Mouse (Mus musculus) macrophage (primary cell): ENCODE data around the gene St3gal2. TPM values are rescaled to one million over a fixed set of nuclear protein-coding genes. Genes with fewer than 3 reads are reported as not detected.

Source experiments
- H3K27ac ChIP-seq: fragments of 350-480 bp; formaldehyde crosslinking; 2 replicates; pipeline ENCODE4 v1.9.0; 2021
- H3K36me3 ChIP-seq: fragments of 350-480 bp; formaldehyde crosslinking; 2 replicates; pipeline ENCODE4 v1.9.0; 2021; ENCODE audit errors: inconsistent target
- H3K4me3 ChIP-seq: fragments of 350-480 bp; formaldehyde crosslinking; 2 replicates; pipeline ENCODE4 v1.9.0; 2021; ENCODE audit errors: inconsistent target
- H3K79me2 ChIP-seq: fragments of 350-480 bp; formaldehyde crosslinking; 2 replicates; pipeline ENCODE4 v1.9.0; 2021; ENCODE audit errors: inconsistent target
- WGBS: methylation state at CpG from one replicate; pipeline ENCODE4 v1.1.7; 2026; ENCODE audit warnings: inconsistent platforms; ENCODE audit not compliant: missing documents; 5-methylcytosine and 5-hydroxymethylcytosine counted together
- polyA plus RNA-seq: library from polyadenylated mRNA; stranded (reverse); fragments of 250-400 nt; gene quantifications from 3 replicates; pipeline ENCODE4 v1.2.4, GENCODE M21; 2018; ENCODE audit warnings: inconsistent platforms
- total RNA-seq, 78 experiments: library from RNA; depleted of rRNA; stranded (reverse); fragments of 250-400 nt; gene quantifications; 1 replicate in 9 of 78; 2 replicates in 24 of 78; 3 replicates in 43 of 78; 4 replicates in 2 of 78; pipeline ENCODE4 v1.2.4; 2018; ENCODE audit warnings: inconsistent platforms in 56 of 78

The St3gal2 gene
- total RNA-seq (2018; cell fraction: chromatin; rRNA removed): 10 to 100 TPM in 6 of 26 experiments, 1 to 10 TPM in 18, under 1 TPM in 2; 0.75 to 16.6 (median 7.2) TPM
- total RNA-seq (2018; cell fraction: cytosol; rRNA removed): 10 to 100 TPM in 13 of 26 experiments, 1 to 10 TPM in 13; 5.5 to 18.8 (median 10.5) TPM
- total RNA-seq (2018; cell fraction: nucleus; rRNA removed): 10 to 100 TPM in 13 of 26 experiments, 1 to 10 TPM in 13; 5.3 to 20.5 (median 9.8) TPM
- 9.6 to 11.1 TPM (median 11.0 TPM) in 3 replicates for polyA plus RNA-seq

GRCm38 (mm10) chr8:110919341-110920031 lies at the start of gene St3gal2:
Gene St3gal2 (plus strand): TSS chr8:110919922.
- peak within 1 kb of the TSS; percentile 54 for H3K4me3 ChIP-seq
- H3K79me2 ChIP-seq: peaks cover 10% of the 10 kb centered on the region; the same call in 1 of the 2 replicates
- H3K36me3 ChIP-seq: no peaks in the 10 kb centered on the region
- WGBS: 2% methylated on average over 27 of the region's 36 CpGs
- H3K27ac ChIP-seq: no peak within 1 kb of the TSS

DNA sequence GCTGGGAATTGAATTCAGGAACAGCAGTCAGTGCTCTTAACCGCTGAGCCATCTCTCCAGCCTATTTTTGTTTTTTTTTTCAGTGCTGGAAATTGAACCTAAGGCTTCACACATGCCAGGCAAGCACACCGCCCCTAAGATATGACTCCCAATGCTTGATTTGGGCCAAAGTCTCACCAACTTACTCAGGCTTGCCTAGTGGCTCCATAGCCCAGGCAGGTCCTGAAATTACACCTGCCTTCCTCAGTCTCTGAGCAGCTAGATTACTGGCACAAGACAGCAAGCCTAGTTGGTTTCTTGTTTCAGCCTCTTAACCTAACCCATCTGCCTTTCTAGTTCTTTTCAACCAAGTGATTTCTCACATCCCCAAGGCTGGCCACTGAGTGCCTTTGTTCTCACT lies 49.2 kb upstream of the St3gal2 start:
- Histone ChIP-seq H3K4me3 (no peak overlapping the region), H3K27ac (no peak overlapping the region), H3K36me3 (peaks cover 98% of the 10 kb centered on the region), H3K79me2 (no peaks in the 10 kb centered on the region)
- WGBS: 92% methylated on average over 2 of the region's 2 CpGs

DNA sequence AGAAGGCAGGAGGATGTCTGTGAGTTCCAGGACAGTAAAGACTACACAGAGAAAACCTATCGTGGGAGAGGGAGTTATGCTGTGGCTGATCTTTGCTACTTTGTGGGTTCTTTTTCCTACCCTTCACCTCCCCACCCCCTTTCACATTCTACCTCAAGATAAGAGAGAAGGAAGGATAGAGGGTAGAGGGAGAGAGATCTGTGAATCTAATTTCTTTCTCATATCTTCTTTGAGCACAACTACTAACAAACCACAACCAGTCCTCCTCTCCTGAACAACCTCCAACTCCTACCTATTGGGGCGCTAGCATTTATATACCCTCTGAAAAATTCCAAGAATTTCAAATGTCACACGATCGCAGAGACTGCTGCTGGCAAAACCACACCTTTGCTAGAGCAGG lies 41.9 kb upstream of the St3gal2 start:
- WGBS: 92% methylated on average over 4 of the region's 4 CpGs
- H3K79me2 ChIP-seq: no peaks in the 10 kb centered on the region
- H3K27ac ChIP-seq: no peak overlapping the region
- no peak overlapping the region for H3K4me3 ChIP-seq
- peaks cover 95% of the 10 kb centered on the region for H3K36me3 ChIP-seq

GRCm38 (mm10) chr8:110881741-110882310 lies 37.9 kb upstream of the St3gal2 start:
- Histone ChIP-seq H3K4me3 (no peak overlapping the region), H3K36me3 (peaks cover 70% of the 10 kb centered on the region), H3K27ac (no peak overlapping the region), H3K79me2 (no peaks in the 10 kb centered on the region)
- 96% methylated on average over 10 of the region's 10 CpGs for WGBS

GRCm38 (mm10) chr8:110883824-110884223 lies 35.9 kb upstream of the St3gal2 start:
- Histone ChIP-seq H3K36me3 (peaks cover 51% of the 10 kb centered on the region), H3K4me3 (no peak overlapping the region), H3K27ac (no peak overlapping the region), H3K79me2 (no peaks in the 10 kb centered on the region)
- WGBS: 93% methylated on average over 13 of the region's 18 CpGs

- WGBS: 91% methylated on average over 3 of the region's 3 CpGs
- Histone ChIP-seq H3K4me3 (no peak overlapping the region), H3K36me3 (peaks cover 32% of the 10 kb centered on the region), H3K79me2 (no peaks in the 10 kb centered on the region), H3K27ac (no peak overlapping the region)
Observed at GRCm38 (mm10) chr8:110886634-110887033, 33.1 kb upstream of the St3gal2 start.

DNA sequence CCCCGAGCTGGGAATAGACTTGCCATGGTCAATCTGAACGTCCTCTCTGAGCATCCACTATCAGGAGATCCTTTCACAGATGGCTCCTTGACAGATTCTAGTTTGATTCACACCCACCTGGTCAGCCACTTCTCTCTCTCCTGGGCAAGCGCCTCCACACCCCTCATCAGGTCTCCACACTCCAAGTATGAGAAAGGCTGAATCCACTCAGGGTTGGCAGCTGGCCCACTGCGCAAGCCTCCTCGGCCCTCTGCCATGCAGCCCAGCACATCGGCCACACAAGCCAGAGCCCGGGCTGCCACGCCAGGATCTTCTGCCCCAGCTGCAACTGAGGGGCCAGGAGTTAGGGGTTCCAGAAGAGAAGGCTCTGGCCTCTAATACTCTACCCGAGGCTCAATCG lies 32.2 kb upstream of the St3gal2 start:
- H3K36me3 ChIP-seq: peaks cover 23% of the 10 kb centered on the region; the same call in 1 of the 2 replicates
- H3K79me2 ChIP-seq: no peaks in the 10 kb centered on the region
- H3K27ac ChIP-seq: no peak overlapping the region
- 97% methylated on average over 10 of the region's 10 CpGs for WGBS
- no peak overlapping the region for H3K4me3 ChIP-seq

GRCm38 (mm10) chr8:110888441-110888840 lies 31.3 kb upstream of the St3gal2 start:
- Histone ChIP-seq H3K4me3 (no peak overlapping the region), H3K27ac (no peak overlapping the region), H3K36me3 (peaks cover 14% of the 10 kb centered on the region; the same call in 1 of the 2 replicates), H3K79me2 (no peaks in the 10 kb centered on the region)
- WGBS: 97% methylated on average over 8 of the region's 8 CpGs

- peaks cover 10% of the 10 kb centered on the region; the same call in 1 of the 2 replicates for H3K36me3 ChIP-seq
- no peak overlapping the region for H3K4me3 ChIP-seq
- WGBS: 93% methylated on average over 12 of the region's 16 CpGs
- H3K27ac ChIP-seq: no peak overlapping the region
- H3K79me2 ChIP-seq: no peaks in the 10 kb centered on the region
Observed at GRCm38 (mm10) chr8:110888860-110889259, 30.9 kb upstream of the St3gal2 start.

DNA sequence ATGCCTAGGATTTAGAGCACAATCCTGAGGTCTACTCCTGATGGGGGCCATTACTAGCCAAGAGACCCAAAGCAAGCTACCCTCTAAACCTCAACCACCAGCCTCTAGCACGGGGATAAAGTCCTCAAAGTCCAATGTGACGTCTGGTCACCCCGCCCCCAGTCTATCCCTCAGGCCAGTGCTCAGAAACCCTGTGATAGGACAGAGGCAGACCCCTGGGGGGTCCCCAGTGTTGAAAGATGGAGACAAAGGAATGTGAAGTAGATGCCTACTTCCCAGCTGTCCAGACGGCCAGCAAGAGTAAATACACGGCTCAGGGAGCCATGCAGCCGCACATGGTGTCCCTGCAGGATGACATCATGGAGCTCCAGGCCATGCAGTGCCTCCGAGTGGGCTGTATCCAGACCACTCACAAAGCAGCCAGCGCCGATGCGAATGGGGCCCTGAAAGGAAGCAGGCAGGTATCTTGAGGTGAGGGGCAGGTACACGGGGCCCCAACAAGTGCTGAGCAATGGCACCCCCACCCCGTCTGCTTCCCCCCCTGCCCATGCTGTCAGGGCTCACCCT lies 29.7 kb upstream of the St3gal2 start:
- 92% methylated on average over 12 of the region's 12 CpGs for WGBS
- H3K79me2 ChIP-seq: no peaks in the 10 kb centered on the region
- no peak overlapping the region for H3K27ac ChIP-seq
- 0 out of 2 replicates have a peak, but pooled peaks cover 8% of the 10 kb centered on the region for H3K36me3 ChIP-seq
- H3K4me3 ChIP-seq: no peak overlapping the region

- H3K79me2 ChIP-seq: no peaks in the 10 kb centered on the region
- H3K27ac ChIP-seq: no peak overlapping the region
- H3K4me3 ChIP-seq: no peak overlapping the region
- 0 out of 2 replicates have a peak, but pooled peaks cover 8% of the 10 kb centered on the region for H3K36me3 ChIP-seq
- 92% methylated on average over 6 of the region's 7 CpGs for WGBS
Observed at GRCm38 (mm10) chr8:110892040-110892439, 27.7 kb upstream of the St3gal2 start.

DNA sequence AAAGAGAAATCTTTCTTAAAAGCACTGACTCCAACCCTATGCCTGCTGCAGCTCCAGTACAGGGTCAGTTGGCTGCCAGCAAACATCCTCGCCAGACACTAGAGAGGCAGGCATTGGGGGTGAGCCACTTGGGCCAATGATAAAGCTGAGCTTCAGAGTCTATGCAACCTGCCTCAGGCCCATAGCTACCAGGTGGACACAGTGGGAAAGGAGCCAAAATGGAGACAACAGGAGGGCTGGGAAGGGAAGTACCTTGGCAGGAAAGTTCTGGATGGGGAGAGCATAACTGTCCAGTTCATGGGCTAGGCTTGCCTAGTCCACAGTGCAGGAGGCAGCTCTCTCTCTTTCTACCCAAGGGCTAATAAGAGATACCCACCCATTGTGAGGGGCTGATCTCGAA lies 26.8 kb upstream of the St3gal2 start:
- WGBS: 94% methylated on average over 2 of the region's 2 CpGs
- Histone ChIP-seq H3K79me2 (no peaks in the 10 kb centered on the region), H3K36me3 (0 out of 2 replicates have a peak, but pooled peaks cover 8% of the 10 kb centered on the region), H3K4me3 (no peak overlapping the region), H3K27ac (no peak overlapping the region)

GRCm38 (mm10) chr8:110894851-110895250 lies 24.9 kb upstream of the St3gal2 start:
- Histone ChIP-seq H3K4me3 (no peak overlapping the region), H3K79me2 (no peaks in the 10 kb centered on the region), H3K36me3 (peaks cover 7% of the 10 kb centered on the region; the same call in 1 of the 2 replicates), H3K27ac (no peak overlapping the region)
- 91% methylated on average over 10 of the region's 10 CpGs for WGBS

- Histone ChIP-seq H3K36me3 (peaks cover 6% of the 10 kb centered on the region; the same call in 1 of the 2 replicates), H3K27ac (no peak overlapping the region), H3K4me3 (no peak overlapping the region), H3K79me2 (no peaks in the 10 kb centered on the region)
- WGBS: 90% methylated on average over 4 of the region's 9 CpGs
Observed at GRCm38 (mm10) chr8:110895254-110895653, 24.5 kb upstream of the St3gal2 start.

DNA sequence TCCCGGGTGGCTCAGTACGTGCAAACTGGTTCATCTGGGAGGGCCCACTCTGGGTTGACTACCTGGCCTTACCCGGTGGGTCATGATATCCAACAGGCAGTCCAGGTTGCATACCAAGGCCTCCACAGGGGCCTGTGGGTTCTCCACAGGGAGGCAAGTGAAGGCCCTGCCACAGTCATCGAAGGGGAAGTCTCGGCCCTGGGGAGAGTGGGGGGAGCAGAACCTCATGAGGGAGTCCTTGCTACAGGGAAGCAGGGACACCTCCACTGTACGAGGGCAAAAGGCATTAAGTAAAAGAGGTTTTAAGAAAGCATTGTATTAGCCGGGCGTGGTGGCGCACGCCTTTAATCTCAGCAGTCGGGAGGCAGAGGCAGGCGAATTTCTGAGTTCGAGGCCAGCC lies 23.9 kb upstream of the St3gal2 start:
- peaks cover 6% of the 10 kb centered on the region; the same call in 1 of the 2 replicates for H3K36me3 ChIP-seq
- WGBS: 96% methylated on average over 12 of the region's 13 CpGs
- no peaks in the 10 kb centered on the region for H3K79me2 ChIP-seq
- H3K4me3 ChIP-seq: no peak overlapping the region
- H3K27ac ChIP-seq: no peak overlapping the region
